Mouse (Mus musculus) sigmoid colon, adult 10 weeks (tissue): ENCODE measurements around the gene Bsg. TPM values are rescaled to one million over a fixed set of nuclear protein-coding genes. Genes with fewer than 3 reads are reported as not detected.

Source experiments
- polyA plus RNA-seq: library from polyadenylated mRNA; stranded (reverse); fragments of 350-450 nt; fragmentation: Illumina TruSeq; extraction: RNeasy Lipid Tissue Mini Kit (QIAGEN cat#74804); gene quantifications from one replicate; pipeline ENCODE4 v1.2.3, GENCODE M21; 2014; ENCODE audit warnings: low read depth, low replicate concordance

The Bsg gene
- polyA plus RNA-seq = 376 TPM

DNA sequence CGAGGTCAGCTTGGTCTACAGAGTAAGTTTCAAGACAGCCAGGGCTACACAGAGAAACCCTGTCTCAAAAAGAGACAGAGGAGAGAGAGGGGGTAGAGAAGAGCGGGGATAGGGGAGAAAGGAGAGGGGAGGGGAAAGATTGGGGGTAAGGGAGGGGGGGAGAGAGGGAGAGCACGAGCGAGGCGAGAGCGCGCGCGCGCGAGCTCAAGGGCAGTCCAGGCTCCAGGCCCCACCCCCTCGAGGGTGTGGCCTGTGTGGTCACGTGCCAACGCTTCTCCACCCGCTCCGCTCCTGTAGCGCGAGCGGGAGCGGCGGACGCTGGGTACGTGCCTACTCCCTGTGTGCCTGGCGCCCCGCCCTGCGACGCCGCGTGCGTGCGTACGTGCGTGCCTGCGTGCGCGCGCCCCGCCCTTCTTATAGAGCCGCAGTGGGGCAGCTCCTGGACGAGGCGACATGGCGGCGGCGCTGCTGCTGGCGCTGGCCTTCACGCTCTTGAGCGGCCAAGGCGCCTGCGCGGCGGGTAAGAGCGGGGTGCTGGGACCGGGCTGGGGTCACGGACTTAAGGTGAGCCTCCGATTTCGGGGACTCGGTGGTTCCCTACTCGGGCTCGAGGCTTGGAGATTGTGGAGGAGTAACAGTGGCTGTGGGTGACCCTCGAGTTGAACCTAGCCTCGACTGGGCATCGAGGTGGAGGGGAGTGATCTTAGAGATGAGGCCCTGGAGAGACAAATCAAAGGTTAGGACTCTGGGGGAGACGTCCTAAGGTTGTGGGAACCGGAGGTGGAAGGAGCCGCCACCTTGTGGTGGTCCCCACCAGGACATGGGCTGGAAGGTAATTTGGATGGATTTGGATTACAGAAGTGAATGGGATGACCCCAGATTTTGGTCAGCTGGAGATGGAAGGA, at the start of gene Bsg:
TSS of gene Bsg (plus strand) at position 427 of the 905 bp plus-strand sequence.

DNA sequence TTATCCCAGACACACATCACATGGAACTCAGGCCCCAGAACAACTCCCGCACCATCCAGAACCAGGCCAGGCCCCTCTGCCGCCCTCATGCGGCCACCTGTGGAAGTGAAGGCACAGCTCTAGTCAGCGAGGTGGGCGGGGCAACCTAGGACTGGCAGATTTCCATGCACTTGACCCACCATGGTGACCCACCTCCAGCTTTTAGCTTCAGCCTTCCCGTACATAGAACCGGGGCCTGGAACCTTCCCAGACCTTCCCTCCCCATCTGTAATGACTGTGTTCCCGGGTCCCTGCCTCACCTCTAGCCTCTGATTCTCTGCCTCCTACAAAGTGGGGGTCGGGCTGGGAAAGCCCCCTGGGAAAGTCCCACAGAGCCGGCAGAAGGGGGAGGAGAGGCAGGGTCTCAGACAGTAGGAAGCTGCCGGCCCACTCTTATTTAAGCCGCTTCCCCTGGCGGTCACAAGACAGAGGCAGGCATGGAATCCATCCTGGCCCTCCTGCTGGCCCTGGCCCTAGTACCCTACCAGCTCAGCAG, 40.1 kb upstream of the Bsg start, which contains the start of gene Madcam1:
TSS of gene Madcam1 (plus strand) at position 429 of the 535 bp plus-strand sequence.

DNA sequence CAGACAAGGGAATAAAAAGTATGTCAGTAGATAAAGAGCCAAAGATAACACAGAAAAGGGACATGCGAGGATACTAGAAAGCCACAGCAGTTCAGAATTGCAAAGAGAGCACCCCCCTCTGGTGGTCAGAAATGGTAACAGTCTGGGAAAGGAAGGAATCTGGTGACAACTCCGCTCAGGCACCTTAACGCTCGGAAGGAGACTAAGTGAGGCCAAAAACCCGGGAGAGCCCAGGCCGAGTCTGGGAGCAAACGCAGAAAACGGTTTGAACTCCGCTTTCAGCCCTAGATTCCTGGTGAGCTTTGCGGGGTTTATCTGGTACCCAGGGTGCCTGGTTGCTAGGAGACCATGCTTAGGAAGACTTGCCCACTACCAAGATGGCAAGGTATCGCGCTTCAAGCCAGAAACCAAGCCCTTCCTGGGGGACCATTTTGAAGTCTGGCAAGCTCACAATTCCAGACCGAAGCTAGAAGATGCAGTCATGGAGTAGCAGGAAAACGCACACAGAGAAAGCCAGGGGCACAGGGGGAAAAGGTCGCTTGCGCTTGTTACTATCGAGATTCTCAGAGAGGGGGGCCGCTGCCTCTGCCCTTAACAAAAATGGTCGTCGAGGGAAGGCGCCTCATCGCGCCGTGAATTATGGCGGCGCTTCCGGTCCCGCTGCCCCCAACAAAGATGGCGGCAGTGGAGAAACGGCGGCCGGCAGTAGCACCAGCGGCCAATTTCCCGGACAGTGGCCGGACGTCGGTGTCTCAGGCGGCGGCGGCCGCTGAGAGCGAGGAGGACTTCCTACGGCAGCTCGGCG, 35.3 kb upstream of the Bsg start, which contains the start of gene Tpgs1:
TSS of gene Tpgs1 (plus strand) at position 599 of the 805 bp plus-strand sequence.

DNA sequence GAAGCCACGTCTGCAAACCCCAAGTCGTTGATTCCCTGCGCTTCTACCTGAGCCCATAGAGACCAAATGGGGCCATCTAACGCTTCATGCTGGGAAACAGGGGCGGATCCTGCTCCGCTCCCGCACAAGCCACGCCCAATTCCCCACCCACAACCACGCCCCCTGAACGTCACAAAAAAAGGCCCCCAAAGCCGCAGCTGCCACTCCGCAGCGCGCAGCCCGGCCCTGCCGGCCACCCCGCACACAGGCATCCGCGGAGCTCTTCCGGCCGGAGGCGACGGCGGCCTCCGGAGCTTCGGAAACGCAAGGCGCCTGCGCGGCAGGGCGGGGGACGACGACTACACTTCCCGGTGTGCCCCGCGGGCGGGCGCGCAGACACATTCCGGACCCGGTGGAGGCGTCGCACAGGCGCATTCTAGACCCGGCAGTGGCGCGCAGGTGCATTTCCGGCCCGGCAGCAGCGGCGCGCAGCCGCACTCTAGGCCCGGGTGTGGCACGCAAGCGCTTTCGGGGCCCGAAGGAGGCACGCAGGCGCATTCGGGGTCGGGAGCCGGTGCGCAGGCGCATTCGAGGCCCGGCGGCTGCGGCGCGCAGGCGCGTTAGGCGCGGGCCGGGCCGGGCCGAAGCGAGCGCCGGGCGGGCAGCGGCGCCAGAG, 22.6 kb upstream of the Bsg start, which contains the start of gene Cdc34:
TSS of gene Cdc34 (plus strand) at position 605 of the 655 bp plus-strand sequence.

DNA sequence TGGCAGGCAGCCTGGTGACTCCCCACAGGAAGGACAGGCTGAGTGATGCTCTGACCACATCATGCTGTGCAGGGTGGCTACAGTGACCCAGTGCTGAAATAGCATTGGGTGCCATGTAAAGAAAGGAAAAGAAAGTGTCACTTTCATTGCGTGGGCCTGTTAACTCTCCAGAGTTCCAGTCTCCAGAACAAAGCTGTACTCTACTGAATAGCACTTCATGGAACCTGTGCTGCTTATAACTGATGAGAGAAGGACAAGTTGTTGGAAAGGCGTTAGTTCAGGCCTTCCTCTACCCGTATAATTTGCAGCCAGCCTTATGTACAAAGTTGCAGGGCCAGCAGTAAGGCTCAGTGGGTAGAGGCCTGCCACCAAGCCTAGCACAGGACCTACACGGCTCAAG, 15.6 kb upstream of the Bsg start, which contains the start of gene Gzmm:
TSS of gene Gzmm (plus strand) at position 301 of the 400 bp plus-strand sequence.

DNA sequence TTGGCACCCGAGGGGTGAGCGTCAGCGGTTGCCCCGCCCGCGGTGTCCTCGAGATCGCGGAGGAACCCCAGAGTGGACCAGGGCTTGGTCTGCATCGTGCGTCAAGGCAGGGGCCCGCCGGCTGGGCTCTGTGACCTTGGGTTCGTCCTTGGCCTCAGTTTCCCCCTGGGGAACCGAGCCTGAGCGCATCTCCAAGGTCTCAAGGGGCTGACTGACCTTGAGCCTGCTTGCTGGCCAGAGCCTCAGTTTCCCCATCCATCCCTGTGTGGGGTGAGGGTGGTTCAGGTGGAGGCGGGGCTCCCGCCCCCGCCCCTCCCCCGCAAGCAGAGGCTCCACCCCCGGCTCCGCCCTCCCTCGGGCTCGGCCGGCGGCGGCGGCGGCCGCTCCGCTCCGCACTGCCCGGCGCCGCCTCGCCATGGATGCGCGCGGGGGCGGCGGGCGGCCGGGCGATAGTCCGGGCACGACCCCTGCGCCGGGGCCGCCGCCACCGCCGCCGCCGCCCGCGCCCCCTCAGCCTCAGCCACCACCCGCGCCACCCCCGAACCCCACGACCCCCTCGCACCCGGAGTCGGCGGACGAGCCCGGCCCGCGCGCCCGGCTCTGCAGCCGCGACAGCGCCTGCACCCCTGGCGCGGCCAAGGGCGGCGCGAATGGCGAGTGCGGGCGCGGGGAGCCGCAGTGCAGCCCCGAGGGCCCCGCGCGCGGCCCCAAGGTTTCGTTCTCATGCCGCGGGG, 12.1 kb downstream of the Bsg start, which contains the start of gene Hcn2:
TSS of gene Hcn2 (plus strand) at position 381 of the 734 bp plus-strand sequence.

DNA sequence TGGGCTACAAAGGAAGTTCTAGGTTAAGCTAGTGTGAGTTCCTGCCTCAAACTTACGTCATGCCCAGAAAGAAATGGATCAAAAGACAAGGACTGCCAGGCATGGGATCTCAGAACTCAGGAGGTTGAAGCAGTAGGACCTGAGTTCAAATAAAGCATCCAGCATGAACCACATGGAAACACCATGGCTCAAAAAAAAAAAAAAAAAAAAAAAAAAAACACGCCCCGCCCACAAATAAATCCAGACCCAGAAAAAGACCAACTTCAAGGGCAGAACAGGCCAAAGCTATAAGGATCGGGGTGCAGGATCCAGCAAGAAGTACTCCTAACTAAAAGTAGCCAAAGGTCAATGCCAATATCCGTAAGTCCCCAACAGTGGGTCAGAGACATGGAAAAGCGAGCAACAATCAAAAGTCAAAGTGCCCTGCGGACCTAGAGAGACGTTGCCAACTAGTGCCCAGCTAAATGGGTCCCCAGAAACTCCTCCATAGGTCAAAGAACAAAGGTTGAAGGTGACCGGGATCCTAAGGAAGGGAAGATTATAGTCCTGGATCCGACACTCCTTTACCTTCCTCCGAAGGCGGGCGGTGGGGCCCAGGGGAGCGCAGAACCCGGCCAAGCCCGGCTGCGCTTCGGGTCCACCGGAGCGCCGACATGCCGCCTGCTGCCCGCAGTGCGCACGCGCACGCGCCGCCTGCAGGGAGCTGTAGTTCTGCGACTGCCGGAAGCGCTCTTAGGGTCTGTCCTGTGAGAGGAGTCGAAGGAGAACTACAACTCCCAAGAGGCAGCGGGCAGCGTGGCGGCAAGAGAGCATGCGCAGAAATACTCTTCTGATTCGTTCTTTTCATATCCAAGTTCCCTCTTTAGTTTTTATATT, 41.8 kb downstream of the Bsg start, which contains the start of gene Polrmt:
TSS of gene Polrmt (minus strand) at position 684 of the 876 bp plus-strand sequence.

DNA sequence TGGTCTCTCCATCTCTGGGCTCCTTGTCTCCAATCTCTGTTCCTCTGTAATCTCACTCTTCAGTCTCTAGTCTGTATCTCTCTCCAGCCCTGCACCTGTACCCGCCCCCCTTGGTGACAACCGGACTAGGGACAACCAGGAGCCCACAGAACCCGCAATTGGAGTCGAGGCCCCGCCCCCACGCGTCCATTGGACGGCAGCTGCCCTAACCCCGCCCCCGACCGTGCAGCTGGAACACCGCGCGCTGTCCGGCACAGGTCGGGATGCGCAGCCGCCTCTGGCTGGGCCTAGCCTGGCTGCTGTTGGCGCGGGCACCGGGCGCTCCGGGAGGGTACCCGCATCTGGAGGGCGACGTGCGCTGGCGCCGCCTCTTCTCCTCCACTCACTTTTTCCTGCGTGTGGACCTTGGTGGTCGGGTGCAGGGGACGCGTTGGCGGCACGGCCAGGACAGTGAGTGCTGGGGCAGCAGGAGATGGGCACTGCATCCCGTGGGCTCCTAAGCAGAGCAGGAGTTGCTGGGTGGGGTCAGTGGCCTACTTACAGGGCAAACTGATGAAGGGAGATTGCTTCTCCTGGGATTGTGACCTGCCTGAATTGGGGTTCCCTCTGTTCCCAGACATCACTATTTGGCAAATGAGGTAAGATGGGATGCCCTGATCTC, 50.7 kb downstream of the Bsg start, which contains the start of gene Fgf22:
TSS of gene Fgf22 (plus strand) at position 221 of the 661 bp plus-strand sequence.

Other genes with a start within 250 kb of the Bsg start
- not detected for gene Vmn2r83, start 235.8 kb upstream of the Bsg start, polyA plus RNA-seq
- gene Plpp2, start 170.7 kb upstream of the Bsg start, polyA plus RNA-seq = 9.2 TPM
- gene Mier2, start 149.3 kb upstream of the Bsg start, polyA plus RNA-seq = not detected
- not detected for gene Theg, start 117.2 kb upstream of the Bsg start, polyA plus RNA-seq
- 0.16 TPM for gene C2cd4c, start 90.5 kb upstream of the Bsg start, polyA plus RNA-seq
- gene Shc2, start 66.6 kb upstream of the Bsg start, polyA plus RNA-seq = 1.5 TPM
- gene Odf3l2, start 58.8 kb upstream of the Bsg start, polyA plus RNA-seq = not detected
- not detected for gene Madcam1, start 39.9 kb upstream of the Bsg start, polyA plus RNA-seq
- not detected for gene Tpgs1, start 35.1 kb upstream of the Bsg start, polyA plus RNA-seq
- not detected for gene Cdc34, start 22.3 kb upstream of the Bsg start, polyA plus RNA-seq
- gene Gzmm, start 15.5 kb upstream of the Bsg start, polyA plus RNA-seq = not detected
- gene Hcn2, start 12.1 kb downstream of the Bsg start, polyA plus RNA-seq = 0.22 TPM
- 0.82 TPM for gene Polrmt, start 42.1 kb downstream of the Bsg start, polyA plus RNA-seq
- gene Fgf22, start 50.6 kb downstream of the Bsg start, polyA plus RNA-seq = not detected
- 0.73 TPM for gene Rnf126, start 62.5 kb downstream of the Bsg start, polyA plus RNA-seq
- gene Fstl3, start 72.8 kb downstream of the Bsg start, polyA plus RNA-seq = 2.5 TPM
- not detected for gene Prss57, start 86.5 kb downstream of the Bsg start, polyA plus RNA-seq
- gene Palm, start 89.1 kb downstream of the Bsg start, polyA plus RNA-seq = 0.69 TPM
- 12.8 TPM for gene Misp, start 116.5 kb downstream of the Bsg start, polyA plus RNA-seq
- 91.3 TPM for gene Ptbp1, start 149.9 kb downstream of the Bsg start, polyA plus RNA-seq
- gene Prtn3, start 170.0 kb downstream of the Bsg start, polyA plus RNA-seq = not detected
- not detected for gene Plppr3, start 170.1 kb downstream of the Bsg start, polyA plus RNA-seq
- gene Elane, start 181.8 kb downstream of the Bsg start, polyA plus RNA-seq = not detected
- gene Cfd, start 186.4 kb downstream of the Bsg start, polyA plus RNA-seq = 0.88 TPM
- 0.19 TPM for gene Med16, start 204.4 kb downstream of the Bsg start, polyA plus RNA-seq
- gene Gm26602, start 206.4 kb downstream of the Bsg start, polyA plus RNA-seq = not detected
- 0.35 TPM for gene Kiss1r, start 212.5 kb downstream of the Bsg start, polyA plus RNA-seq
- gene R3hdm4, start 216.7 kb downstream of the Bsg start, polyA plus RNA-seq = 21.3 TPM
- gene Arid3a, start 222.6 kb downstream of the Bsg start, polyA plus RNA-seq = 2.5 TPM